Mouse (Mus musculus) left cerebral cortex, postnatal 10 days (tissue): ENCODE measurements around the gene Cfap299. TPM values are rescaled to one million over a fixed set of nuclear protein-coding genes. Genes with fewer than 3 reads are reported as not detected.
"Not testable (repeated sequence)": the region's sequence is repeated elsewhere in the genome, so short reads cannot be mapped to it uniquely, and the experiment has no call there.

Experiments used
- DNase-seq, 2 experiments: peaks; one replicate each; pipeline ENCODE4 v3.0.0; 2021 to 2022; ENCODE audit warnings: low spot score in 2 of 2, mixed read lengths in 1 of 2; ENCODE audit errors: extremely low spot score in 1 of 2
- intact Hi-C: fragments of 180-260 bp; cut with DNase I; formaldehyde crosslinking; loops from one replicate; pipeline ENCODE4 v1.15.1; 2025
- total RNA-seq, 2 experiments: library from RNA; stranded (reverse); gene quantifications; 2 replicates each; pipeline ENCODE4 v1.2.3; 2021

Gene Cfap299
- 1 to 10 TPM in 1 of 2 experiments, under 1 TPM in 1; 0.79 to 1.1 TPM for total RNA-seq

DNA sequence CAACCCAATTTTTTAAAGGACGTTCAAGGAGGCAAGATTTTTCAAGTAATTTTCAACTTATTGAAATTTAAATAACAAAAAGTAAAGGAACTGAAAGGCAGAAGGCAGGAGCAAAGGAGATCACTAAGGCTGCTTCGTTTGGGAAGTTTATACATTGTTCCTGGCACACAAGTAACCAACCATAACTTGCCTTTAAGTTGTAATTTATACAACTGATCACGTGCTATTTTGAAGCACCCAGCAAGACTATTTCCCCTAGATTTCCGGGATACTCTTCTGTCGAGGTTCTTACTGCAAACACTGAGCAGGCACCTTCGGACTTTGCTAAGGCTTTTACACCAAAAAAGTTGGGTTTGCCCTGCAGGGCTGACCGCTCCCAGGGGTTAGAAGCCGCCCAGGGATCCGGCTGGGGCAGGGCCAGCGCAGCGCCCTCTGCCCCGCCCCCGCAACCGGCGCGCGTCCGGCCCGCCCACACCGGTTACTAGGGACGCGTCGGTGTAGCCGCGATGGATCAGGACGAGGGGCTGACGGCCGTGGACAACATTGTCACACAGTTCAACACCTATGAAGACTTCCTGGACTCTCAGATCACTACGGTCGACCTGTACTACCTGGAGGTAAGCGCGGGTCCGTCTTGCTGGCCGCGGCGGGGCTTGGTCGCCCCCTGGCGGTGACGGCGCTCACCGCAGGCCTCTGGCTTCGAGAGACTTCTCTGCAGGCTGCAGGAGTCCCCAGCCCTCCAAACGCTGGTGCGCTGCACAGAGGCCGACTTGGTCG is at the start of gene Cfap299:
Gene Cfap299, plus strand, starts transcription at position 457 of the 777 bp plus-strand sequence.
- intact Hi-C loops, result loop anchor here (2.0 to 5.0 kb wide), 3 partner anchors 117 to 1202 kb away; no protein-coding TSS in a partner anchor
- peak; percentile 74 to 78 for DNase-seq

DNA sequence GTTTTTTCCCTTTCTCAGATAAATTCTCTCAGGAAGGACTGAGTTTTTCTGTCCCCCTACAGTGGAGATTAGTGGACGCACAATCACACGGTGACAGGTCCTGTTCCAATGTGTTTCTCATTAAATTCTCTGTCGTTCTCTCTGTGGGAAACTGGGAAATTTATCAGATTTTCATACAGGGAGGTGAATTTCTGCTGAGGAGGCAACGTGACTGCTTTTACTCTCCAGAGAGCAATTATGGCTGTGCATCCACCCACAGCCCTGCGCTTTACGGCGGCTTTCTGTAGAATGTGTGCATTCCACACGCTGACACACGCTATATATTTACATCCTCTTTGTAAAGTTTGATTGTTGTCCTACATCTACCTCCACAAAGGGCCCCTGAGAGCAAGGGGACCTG is 47.1 kb upstream of the Cfap299 start:
- intact Hi-C loops, result no loop called here
- DNase-seq, result no peak

DNA sequence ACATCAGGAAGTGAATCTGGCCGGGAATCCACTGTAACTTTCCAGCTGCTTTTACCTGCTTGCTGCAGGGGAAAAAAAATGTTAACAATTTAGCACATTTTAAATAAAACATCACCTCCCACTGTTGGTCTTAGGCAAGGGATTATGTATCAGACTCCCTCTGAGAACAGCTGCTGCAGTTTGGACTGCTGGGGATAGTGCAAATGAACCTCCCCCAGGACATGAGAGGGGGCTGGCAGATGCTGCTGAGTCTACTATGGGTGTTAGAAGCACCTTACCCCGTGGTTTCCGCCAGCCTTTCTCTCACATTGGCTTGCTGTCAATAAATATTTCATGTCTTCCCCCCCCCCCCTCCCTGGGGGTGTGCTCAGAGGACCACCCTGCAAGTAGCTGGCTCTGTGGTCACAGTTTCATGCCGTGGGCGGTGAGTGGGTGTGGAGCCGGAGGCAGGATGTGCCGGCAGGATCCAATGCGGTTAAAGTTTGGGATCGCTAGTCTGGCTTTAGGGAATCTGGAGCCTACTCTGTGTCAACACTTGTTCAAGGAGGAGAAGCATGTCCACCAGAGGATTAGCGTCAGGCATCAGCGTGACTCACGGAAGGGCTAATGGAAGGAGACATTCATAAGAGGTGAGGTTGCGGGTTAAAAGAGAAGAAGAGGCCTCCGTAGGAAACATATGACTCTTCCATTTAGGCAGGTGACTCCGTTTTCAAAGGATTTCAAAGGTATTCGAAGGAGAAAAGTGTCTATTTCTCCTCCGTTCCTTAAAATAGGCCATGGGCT is 45.2 kb upstream of the Cfap299 start:
- peak in 1 of 2 experiments; percentile 35 for DNase-seq
- intact Hi-C loops, result no loop called here

DNA sequence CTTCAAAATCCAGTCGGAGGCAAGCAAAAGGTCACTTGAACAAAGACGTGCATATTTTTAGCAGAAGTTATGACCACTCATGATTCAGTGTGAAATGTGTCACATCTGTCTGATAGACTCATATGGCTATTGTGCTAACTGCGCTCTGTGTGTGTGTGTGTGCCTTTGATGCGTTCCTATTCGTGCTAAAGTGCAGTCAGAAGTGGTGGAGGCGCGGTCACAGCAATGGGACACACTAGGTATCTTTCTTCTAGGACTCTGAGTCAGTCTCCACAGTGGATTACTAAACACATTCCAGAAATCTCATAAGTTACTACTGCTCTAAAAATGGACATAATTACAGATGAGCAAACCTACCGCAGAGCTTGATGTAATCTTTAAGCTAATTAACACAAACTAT is 38.5 kb upstream of the Cfap299 start:
- intact Hi-C loops, result no loop called here
- DNase-seq, result no peak

DNA sequence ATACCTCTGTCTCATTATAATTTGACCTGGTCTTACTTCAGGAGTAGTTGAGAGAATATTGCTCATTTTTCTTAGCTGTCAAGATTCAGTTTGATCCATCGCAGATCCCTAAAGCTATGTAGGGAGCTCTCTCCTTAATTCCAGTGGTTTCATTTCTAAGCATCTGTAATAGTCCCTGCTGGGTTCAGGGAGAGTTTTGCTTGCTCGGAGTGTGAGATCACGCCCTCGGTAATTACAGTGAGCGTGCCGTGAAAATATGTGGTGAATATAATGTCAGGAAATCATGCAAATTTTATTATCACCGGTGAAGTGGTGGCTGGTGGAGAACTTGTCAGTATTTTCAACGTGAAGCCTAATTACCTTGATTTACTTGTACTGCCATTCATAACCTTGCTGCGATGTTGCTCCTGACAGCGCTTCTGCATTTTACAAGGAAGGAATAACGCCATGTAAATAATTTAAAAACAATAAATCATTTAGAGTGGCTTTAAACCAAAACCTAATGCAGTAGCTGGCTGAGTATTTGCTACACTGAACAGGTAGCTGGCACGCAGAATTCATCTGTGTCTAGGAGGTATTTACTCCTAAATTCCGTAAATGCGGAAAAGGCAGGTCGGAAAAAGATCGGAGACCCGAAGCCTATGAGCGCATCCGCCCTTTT is 36.6 kb upstream of the Cfap299 start:
- DNase-seq, result no peak

DNA sequence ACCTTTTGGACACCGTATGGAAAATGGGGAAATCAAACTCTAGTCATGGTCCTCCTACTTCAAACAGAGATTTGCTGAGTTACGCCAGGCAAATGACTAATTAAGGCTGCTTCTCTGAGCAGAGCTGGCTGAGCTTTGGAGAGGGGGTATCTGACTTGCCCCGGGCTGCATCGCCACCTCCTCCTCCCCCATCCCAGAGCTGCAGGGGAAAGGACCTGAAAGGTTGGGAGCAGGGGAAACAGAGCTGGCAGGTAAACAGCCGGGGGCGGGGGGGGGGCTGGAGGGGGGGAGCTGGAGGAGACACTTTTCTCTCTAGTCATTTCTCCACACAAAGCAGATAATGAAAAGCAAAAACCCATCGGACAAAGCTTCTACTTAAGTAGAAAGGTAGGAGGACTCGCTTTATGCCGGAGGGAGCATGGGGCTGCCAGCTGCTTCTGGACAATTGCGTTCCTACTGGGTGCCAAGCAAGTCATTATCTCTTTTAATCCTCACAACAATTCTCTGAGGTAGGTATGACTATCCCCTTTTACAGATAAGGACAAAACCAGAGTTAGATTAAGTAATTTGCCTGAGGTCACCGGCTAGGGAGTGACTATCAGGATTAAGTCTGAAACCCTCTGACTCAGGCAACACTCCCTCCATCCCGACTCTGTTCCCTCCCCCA is 35.9 kb upstream of the Cfap299 start:
- DNase-seq, result no peak
- intact Hi-C loops, result no loop called here

More for the DNA sequence above, 36.6 kb upstream of the Cfap299 start:
- intact Hi-C loops, result no loop called here

DNA sequence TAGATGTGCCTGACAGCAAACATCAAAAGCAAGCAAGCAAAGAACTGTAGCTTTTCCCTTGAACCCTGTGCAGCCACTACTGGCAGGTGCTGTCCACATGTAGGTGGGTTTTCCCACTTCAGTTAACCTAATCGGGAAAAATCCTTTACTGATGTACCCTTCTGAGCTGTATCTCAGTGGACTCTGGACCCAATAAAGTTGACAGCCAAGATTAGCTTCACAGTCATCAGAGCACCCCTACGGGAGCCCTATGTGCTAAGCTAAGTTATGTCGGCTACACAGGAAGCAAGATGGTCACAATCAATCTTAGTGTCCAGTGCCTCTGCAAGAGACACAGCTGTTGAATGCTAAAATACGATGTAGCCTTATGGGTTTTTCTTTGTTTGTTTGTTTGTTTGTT is 29.0 kb upstream of the Cfap299 start:
- intact Hi-C loops, result no loop called here
- DNase-seq, result no peak

DNA sequence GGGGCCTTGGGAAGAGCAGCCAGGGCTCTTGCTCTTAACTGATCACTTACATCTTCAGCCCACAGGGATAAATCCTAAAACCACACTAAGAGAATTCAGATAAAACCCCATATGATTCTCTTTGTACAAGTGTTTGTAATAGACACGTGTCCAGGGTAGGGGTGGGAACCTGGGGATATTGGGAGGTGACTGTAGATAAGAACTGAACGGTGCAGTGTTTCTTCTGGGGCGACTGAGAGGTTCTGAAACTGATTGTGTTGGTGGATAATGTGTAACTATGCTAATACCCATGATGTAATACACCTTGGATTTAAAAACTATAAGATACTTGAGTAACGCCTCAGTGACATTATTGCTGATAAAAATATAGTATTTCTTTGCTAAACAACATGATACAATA is 23.4 kb upstream of the Cfap299 start:
- no peak for DNase-seq
- intact Hi-C loops, result no loop called here

DNA sequence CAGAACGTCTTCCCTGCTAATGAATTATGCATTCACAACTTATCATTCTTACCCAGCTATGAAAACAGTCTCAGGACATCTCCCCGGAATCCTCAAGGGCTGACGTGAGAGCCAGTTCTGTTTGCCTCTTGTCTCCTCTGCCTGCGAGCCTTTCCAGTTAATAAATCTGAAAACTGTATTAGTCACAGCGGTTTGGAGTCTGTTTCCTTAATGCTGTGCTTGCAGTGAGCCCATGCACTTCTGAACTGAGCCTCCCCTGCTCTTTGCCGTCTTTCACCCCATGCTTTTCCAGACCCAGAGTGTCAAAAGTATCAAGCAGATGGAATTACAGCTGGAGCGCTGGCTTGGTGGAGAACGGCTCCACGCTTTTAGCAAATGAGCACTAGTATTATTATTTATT is 22.6 kb upstream of the Cfap299 start:
- DNase-seq, result no peak
- intact Hi-C loops, result no loop called here

DNA sequence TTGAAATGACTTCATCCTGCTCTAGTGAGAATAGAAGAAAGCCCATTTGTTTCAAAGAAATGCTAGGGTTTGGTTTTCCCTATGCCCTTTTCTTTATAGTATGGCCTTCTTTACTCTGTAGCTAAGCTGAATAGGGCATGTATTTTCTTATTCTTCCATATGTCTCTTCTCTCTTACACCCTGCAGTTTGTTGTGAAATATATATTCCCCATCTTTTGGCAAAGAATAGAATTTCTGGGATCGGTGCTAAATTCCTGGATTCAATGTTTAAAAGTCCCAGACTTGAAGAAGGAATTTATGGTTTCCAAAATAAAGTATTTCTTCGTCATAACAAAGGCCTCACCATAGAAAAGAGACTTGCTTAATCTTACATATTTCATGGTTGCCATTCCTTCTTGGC is 2.5 kb upstream of the Cfap299 start:
- DNase-seq, result no peak
- intact Hi-C loops, result loop anchor here (5.0 kb wide), 2 partner anchors 114 to 139 kb away; no protein-coding TSS in a partner anchor

DNA sequence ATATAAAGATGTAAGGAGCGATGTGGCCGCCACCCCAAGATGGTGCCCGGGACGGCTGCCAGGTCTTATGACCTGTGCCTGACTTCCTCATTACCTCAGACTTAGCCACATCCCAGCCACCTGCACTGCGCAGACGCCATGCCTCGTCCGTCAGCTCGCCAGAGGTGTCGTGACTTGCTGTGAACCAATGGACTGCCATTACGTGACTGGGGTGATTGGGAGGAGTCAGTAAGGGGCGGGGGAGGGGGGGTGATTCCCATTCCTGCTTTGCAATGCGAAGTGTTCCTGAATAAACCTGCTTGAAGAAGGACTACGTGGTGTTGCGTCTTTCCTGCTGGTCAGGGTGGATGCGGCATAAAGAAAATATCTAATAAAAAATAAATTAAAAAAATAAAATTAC is 14.6 kb downstream of the Cfap299 start:
- intact Hi-C loops, result loop anchor here (10.0 kb wide), 1 partner anchor 841 kb away; no protein-coding TSS in a partner anchor

DNA sequence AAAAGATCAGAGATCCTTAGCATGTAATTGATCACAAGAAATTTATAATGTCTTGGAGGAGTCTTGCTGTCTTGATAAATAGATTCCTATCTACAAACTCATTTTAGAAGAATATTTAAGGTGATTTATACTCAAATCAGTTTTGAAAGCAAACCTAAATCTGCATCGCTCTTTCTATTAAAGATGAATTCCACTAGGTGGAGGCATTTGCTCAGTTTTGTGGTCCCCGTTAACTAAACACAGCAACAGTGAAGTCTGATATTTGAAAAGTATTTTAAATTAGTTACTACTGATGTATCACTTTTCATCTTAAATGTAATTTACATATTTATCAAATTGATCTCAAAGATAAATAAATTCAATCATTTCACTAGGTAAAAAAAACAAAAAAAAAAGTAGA is 15.5 kb downstream of the Cfap299 start:
- intact Hi-C loops, result loop anchor here (10.0 kb wide), 1 partner anchor 840 kb away; no protein-coding TSS in a partner anchor
- DNase-seq, result no peak

More for the DNA sequence above, 14.6 kb downstream of the Cfap299 start:
- not testable (repeated sequence) for DNase-seq

DNA sequence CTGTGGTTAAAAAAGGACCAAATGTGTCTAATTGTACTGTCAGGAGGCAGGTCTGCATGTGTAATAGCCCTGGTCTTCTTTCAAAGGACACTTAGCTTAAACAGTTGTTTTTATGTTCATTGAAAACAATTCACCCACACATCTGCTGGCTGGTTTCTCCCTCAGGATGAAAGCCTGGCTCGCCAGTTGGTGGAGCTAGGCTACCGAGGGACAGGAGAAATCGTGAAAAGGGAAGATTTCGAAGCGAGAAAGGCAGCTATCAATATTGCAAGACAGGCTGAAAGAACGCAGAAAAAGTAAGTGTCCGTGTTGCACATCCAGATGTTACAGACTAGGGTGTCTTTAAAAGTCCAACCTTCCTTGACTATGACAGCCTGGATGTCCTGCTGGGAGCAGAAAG is 17.0 kb downstream of the Cfap299 start:
- no peak for DNase-seq
- intact Hi-C loops, result loop anchor here (5.0 to 10.0 kb wide), 2 partner anchors 811 to 839 kb away; no protein-coding TSS in a partner anchor

DNA sequence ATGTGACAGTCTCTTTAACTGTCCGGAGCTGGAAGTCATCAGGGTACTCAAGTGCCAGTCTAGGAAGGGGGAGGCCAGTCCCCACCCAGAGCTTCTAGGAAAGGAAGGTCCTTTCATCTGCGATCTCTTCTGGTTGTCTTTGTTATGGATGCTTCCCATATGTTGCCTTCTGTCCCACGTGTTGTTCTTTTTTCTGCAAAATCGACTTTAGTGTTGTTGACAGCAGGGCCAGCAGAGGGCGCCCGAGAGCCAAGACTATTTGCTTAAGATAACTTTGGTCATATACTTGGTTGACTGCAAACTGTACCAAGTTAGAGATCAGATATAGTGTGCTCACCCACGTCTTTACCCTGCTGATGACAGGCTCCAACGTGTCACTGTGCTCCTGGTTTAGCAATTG is 19.5 kb downstream of the Cfap299 start:
- intact Hi-C loops, result loop anchor here (1.0 to 10.0 kb wide), 3 partner anchors 516 to 836 kb away; no protein-coding TSS in a partner anchor
- DNase-seq, result peak; percentile 63 to 80

DNA sequence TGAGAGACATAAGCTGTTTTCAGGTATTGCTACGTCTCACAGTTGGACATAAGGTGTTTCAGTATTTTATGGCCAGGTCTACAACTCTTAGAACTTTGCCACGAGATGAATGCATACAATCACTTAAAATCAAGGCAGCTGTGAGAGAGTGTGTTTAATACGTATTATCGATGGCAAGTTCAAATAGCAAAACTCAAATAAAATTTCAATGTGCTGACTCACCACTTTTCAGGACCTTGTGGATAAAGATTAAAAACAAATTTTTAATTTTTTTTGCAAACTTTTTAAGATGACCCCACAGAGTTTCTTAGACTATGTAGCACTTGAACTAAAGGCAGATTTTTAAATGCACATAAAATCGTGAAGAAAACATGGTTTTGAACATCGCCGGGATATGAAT is 30.8 kb downstream of the Cfap299 start:
- no peak for DNase-seq

DNA sequence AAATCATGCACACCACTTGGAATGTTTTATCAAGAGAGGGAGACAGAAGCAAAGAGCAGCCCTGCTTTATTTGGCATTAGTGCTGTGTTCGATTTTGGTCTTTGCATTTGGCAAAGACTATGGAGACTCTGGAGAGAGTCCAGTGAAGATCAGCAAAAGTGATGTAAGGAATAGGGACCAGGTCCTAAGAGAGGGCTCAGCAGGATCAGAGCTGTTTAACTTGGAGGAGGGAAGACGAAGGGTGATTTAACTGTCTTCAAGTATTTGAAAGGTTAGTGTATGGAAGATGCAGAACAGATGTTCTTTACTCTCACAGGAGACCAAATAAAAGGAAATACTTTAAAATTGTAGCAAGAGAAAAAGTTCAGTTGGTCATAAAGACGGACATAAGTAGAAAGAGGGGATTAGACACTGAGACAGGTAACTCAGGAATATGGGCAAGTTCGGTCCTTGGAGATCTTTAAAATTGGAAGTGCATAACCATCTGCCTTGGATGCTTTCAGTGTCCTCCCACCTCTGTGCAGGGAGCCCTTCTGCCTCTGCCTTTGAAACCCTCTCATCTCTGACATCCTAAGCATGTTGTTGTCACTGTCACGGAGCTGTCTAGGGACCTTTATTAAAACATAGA is 31.8 kb downstream of the Cfap299 start:
- intact Hi-C loops, result no loop called here

More for the DNA sequence above, 30.8 kb downstream of the Cfap299 start:
- intact Hi-C loops, result no loop called here

DNA sequence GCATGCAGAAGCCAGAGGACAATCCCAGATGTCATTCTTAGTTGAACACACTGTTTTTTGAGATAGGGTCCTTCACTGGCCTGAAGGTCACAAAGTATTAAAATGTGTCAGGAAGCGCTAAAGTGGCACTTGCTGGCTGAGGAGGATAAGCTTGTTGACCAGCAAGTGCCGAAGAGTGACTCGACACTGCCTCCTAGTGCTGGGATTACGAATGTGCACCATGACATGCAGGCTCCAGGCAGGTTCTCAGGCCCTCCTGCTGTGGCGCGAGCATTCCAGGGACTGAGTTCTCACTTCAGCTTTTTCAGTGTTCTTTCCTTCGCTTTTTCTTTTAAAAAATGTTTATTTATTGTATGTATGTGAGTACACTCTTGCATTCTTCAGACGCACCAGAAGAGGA is 34.3 kb downstream of the Cfap299 start:
- intact Hi-C loops, result no loop called here

More for the DNA sequence above, 31.8 kb downstream of the Cfap299 start:
- DNase-seq, result no peak

DNA sequence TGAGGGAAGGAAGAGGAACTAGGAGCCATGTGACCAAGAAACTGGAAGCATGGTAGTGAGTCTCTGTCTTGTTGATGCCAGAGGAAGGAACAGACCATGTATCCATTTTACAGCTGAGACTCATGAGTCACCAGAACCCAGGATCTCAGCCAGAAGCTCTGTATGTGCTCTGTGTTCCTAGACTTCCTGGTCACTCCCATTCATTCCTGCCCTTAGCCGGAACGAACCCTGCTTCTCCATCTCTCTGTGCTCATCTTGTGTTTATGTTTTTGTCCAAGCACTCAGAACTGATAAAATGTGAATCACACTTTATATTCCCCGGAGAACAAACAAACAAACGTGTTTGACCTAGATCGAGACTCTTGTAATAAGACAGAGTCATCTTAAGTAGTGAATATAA is 36.2 kb downstream of the Cfap299 start:
- no peak for DNase-seq
- intact Hi-C loops, result no loop called here

More for the DNA sequence above, 34.3 kb downstream of the Cfap299 start:
- DNase-seq, result no peak
